Mouse (Mus musculus) natural killer cell, adult 2 months (primary cell): Measurements from ENCODE around the gene 2210418O10Rik.
"Not testable (repeated sequence)": the region's sequence is repeated elsewhere in the genome, so short reads cannot be mapped to it uniquely, and the experiment has no call there.

Experiments used
- DNase-seq, 2 experiments: peaks; one replicate each; pipeline ENCODE4 v3.0.0; 2022; ENCODE audit warnings: low spot score in 2 of 2

2210418O10Rik gene

GRCm38 (mm10) chr2:176226269-176226668 lies at the start of gene 2210418O10Rik:
Gene 2210418O10Rik, plus strand, starts transcription at chr2:176226569.
- DNase-seq: not testable (repeated sequence)

DNA sequence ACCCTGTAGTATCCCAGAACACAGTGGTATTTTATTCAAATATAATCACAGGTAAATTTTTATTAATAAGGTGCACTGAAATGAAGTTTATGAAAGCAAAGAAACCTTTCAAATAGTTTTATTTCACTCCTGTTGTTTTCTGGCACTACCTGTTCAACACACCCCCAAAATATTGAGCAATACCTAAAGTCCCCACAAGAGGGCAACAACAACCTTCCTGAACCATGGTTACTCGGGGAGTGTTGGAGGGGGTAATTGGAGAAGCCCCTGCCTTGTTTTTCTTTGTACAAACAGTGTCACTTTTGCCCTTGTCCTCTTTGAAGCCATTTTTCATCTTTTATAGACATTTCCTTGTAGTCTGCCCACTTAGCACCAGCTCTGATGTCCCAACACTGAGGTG lies 22.1 kb downstream of the 2210418O10Rik start:
- not testable (repeated sequence) for DNase-seq
